Mouse (Mus musculus): Measurements from ENCODE around the gene Fance. TPM values are rescaled to one million over a fixed set of nuclear protein-coding genes. Genes with fewer than 3 reads are reported as not detected.
"Not testable (repeated sequence)": the region's sequence is repeated elsewhere in the genome, so short reads cannot be mapped to it uniquely, and the experiment has no call there.

Fance gene
- polyA plus RNA-seq, 1 experiment, result 28.5 TPM

- H3K27me3 ChIP-seq (ENCODE audit: control insufficient read depth, insufficient read depth, insufficient read length), result no peaks in the 10 kb centered on the region
- H3K79me2 ChIP-seq (ENCODE audit: control insufficient read depth, insufficient read depth), result no peaks in the 10 kb centered on the region
Measured at GRCm38 (mm10) chr17:28355871-28356270, 42.6 kb downstream of the Fance start.

DNA sequence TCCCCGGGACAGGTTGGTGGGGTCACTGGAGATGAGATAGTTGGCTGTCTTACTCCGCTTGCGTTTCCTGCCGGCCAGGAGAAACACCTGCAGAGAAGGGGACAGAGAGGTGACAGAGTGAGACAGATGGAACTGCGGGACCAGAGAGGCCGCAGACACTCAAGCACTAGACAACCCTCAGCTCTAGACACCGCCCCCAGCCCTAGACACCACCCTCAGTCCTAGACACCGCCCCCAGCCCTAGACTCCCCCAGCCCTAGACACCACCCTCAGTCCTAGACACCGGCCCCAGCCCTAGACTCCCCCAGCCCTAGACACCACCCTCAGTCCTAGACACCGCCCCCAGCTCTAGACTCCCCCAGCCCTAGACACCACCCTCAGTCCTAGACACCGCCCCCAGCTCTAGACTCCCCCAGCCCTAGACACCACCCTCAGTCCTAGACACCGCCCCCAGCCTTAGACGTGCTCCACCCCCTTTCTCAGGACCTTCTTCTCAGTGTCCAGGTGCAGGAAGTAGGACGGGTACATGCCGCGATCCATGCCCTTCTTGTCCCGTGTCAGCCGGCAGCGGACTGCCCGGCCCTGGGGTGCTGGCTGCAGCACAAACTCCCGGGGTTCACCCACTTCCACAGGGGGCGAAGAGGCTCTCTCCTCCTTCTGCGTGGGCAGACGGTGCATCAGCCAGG is 45.4 kb downstream of the Fance start:
- H3K27me3 ChIP-seq (ENCODE audit: control insufficient read depth, insufficient read depth, insufficient read length); H3K4me2 ChIP-seq (ENCODE audit: low read depth); H3K36me3 ChIP-seq (ENCODE audit: control insufficient read depth, insufficient read depth); H3K79me2 ChIP-seq (ENCODE audit: control insufficient read depth, insufficient read depth); H3ac ChIP-seq (ENCODE audit: control insufficient read depth, insufficient read length); H3K4me3 ChIP-seq: not testable (repeated sequence)

More at GRCm38 (mm10) chr17:28355871-28356270, 42.6 kb downstream of the Fance start:
- Histone ChIP-seq H3K36me3 (ENCODE audit: control insufficient read depth, insufficient read depth) (no peaks in the 10 kb centered on the region), H3K4me2 (ENCODE audit: low read depth) (no peak overlapping the region), H3ac (ENCODE audit: control insufficient read depth, insufficient read length) (no peak overlapping the region), H3K4me3 (no peak overlapping the region)
- no peak for TF ChIP-seq MAX (IDR thresholded peaks at IDR 0.05; ENCODE audit: low read depth)
- no peak for TF ChIP-seq TCF3 (IDR thresholded peaks at IDR 0.05; ENCODE audit: insufficient read length, low read depth)
- TF ChIP-seq MYOG (IDR thresholded peaks at IDR 0.05; ENCODE audit: control insufficient read depth in 1 of 3, insufficient read depth in 1 of 3, insufficient read length in 2 of 3, low read depth in 2 of 3), result no peak
- no peak for TF ChIP-seq USF1 (IDR thresholded peaks at IDR 0.05; ENCODE audit: low read depth)
- TF ChIP-seq SRF (IDR thresholded peaks at IDR 0.05; ENCODE audit: control insufficient read depth, insufficient read length, low read depth), result no peak
- TF ChIP-seq POLR2A (IDR thresholded peaks at IDR 0.05; ENCODE audit: insufficient read length, low read depth), result no peak
- TF ChIP-seq MYOD1 (IDR thresholded peaks at IDR 0.05; ENCODE audit: control insufficient read depth in 1 of 3, insufficient read length in 2 of 3, low read depth in 2 of 3), result no peak
- no peak for TF ChIP-seq TCF12 (IDR thresholded peaks at IDR 0.05; ENCODE audit: insufficient read depth, poor library complexity, severe bottlenecking)
- no peak for TF ChIP-seq POLR2AphosphoS2 (IDR thresholded peaks at IDR 0.05; ENCODE audit: insufficient read length, low read depth)

- Histone ChIP-seq H3K4me2 (ENCODE audit: low read depth) (no peak overlapping the region), H3ac (ENCODE audit: control insufficient read depth, insufficient read length) (no peak overlapping the region), H3K4me3 (no peak overlapping the region), H3K27me3 (ENCODE audit: control insufficient read depth, insufficient read depth, insufficient read length) (peaks cover 7% of the 10 kb centered on the region), H3K79me2 (ENCODE audit: control insufficient read depth, insufficient read depth) (no peaks in the 10 kb centered on the region), H3K36me3 (ENCODE audit: control insufficient read depth, insufficient read depth) (no peaks in the 10 kb centered on the region)
- no peak for TF ChIP-seq SRF (IDR thresholded peaks at IDR 0.05; ENCODE audit: control insufficient read depth, insufficient read length, low read depth)
- no peak for TF ChIP-seq POLR2AphosphoS2 (IDR thresholded peaks at IDR 0.05; ENCODE audit: insufficient read length, low read depth)
- TF ChIP-seq CEBPB (IDR thresholded peaks at IDR 0.05; ENCODE audit: insufficient read depth, poor library complexity, severe bottlenecking), result no peak
- TF ChIP-seq MAX (IDR thresholded peaks at IDR 0.05; ENCODE audit: low read depth), result no peak
- no peak for TF ChIP-seq E2F4 (IDR thresholded peaks at IDR 0.05; ENCODE audit: insufficient read depth)
- TF ChIP-seq REST (IDR thresholded peaks at IDR 0.05; ENCODE audit: insufficient read depth, insufficient read length), result no peak
- no peak for TF ChIP-seq USF1 (IDR thresholded peaks at IDR 0.05; ENCODE audit: low read depth)
- TF ChIP-seq POLR2A (IDR thresholded peaks at IDR 0.05; ENCODE audit: insufficient read length, low read depth), result no peak
- TF ChIP-seq TCF12 (IDR thresholded peaks at IDR 0.05; ENCODE audit: insufficient read depth, poor library complexity, severe bottlenecking), result no peak
- TF ChIP-seq TCF3 (IDR thresholded peaks at IDR 0.05; ENCODE audit: insufficient read length, low read depth), result no peak
- no peak for TF ChIP-seq MYOD1 (IDR thresholded peaks at IDR 0.05; ENCODE audit: control insufficient read depth in 1 of 3, insufficient read length in 2 of 3, low read depth in 2 of 3)
- TF ChIP-seq MYOG (IDR thresholded peaks at IDR 0.05; ENCODE audit: control insufficient read depth in 1 of 3, insufficient read depth in 1 of 3, insufficient read length in 2 of 3, low read depth in 2 of 3), result no peak
Measured at GRCm38 (mm10) chr17:28360531-28361277, 47.4 kb downstream of the Fance start.

- H3K36me3 ChIP-seq (ENCODE audit: control insufficient read depth, insufficient read depth), result no peaks in the 10 kb centered on the region
- H3K27me3 ChIP-seq (ENCODE audit: control insufficient read depth, insufficient read depth, insufficient read length), result peaks cover 7% of the 10 kb centered on the region
- H3K4me2 ChIP-seq (ENCODE audit: low read depth), result no peak overlapping the region
- H3ac ChIP-seq (ENCODE audit: control insufficient read depth, insufficient read length), result no peak overlapping the region
- no peak overlapping the region for H3K4me3 ChIP-seq
- no peak for TF ChIP-seq TCF12 (IDR thresholded peaks at IDR 0.05; ENCODE audit: insufficient read depth, poor library complexity, severe bottlenecking)
- no peak for TF ChIP-seq CEBPB (IDR thresholded peaks at IDR 0.05; ENCODE audit: insufficient read depth, poor library complexity, severe bottlenecking)
- no peak for TF ChIP-seq POLR2AphosphoS2 (IDR thresholded peaks at IDR 0.05; ENCODE audit: insufficient read length, low read depth)
- no peak for TF ChIP-seq TCF3 (IDR thresholded peaks at IDR 0.05; ENCODE audit: insufficient read length, low read depth)
- no peak for TF ChIP-seq MYOD1 (IDR thresholded peaks at IDR 0.05; ENCODE audit: control insufficient read depth in 1 of 3, insufficient read length in 2 of 3, low read depth in 2 of 3)
- no peak for TF ChIP-seq USF1 (IDR thresholded peaks at IDR 0.05; ENCODE audit: low read depth)
- no peak for TF ChIP-seq E2F4 (IDR thresholded peaks at IDR 0.05; ENCODE audit: insufficient read depth)
- no peaks in the 10 kb centered on the region for H3K79me2 ChIP-seq (ENCODE audit: control insufficient read depth, insufficient read depth)
Measured at GRCm38 (mm10) chr17:28361921-28362652, 48.8 kb downstream of the Fance start.

Data from myocyte (in vitro differentiated cells).